Mouse (Mus musculus) frontal cortex, adult 2 months (tissue): ENCODE results near the gene Gm3012. TPM values are rescaled to one million over a fixed set of nuclear protein-coding genes. Genes with fewer than 3 reads are reported as not detected.
"Not testable (repeated sequence)": the region's sequence is repeated elsewhere in the genome, so short reads cannot be mapped to it uniquely, and the experiment has no call there.

Source experiments
- DNase-seq, 2 experiments: peaks; one replicate each; pipeline ENCODE4 v3.0.0; 2022; ENCODE audit warnings: low spot score in 1 of 2; ENCODE audit errors: extremely low spot score in 1 of 2
- polyA plus RNA-seq: library from polyadenylated mRNA; depleted of rRNA; stranded (reverse); fragments of >200 nt; gene quantifications from 2 replicates; pipeline ENCODE4 v1.2.3, GENCODE M21; 2012; rRNA removed

The Gm3012 gene
- not detected in 2 replicates for polyA plus RNA-seq

DNA sequence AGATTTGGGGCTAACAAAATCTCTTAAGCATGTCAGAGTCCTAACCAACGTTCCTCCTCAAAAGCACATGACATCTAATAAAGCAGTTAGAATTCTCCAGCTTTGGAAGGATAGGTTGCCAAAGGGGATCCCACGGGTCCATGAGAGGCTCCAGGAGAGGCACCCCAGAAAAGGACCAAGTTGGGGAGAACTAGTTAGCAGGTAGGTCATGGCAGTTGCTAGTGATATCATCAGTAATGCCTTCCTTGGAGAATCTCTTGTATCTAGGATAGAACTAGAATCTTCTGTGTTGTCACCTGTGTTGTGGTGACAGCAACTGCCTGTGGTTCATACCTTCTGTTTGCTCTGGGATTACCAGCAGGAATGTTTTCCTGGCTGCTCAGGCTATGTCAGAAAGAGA is at the start of gene Gm3012:
Gene Gm3012 (plus strand): TSS at position 301 of the 400 bp plus-strand sequence.
- DNase-seq, result not testable (repeated sequence)

DNA sequence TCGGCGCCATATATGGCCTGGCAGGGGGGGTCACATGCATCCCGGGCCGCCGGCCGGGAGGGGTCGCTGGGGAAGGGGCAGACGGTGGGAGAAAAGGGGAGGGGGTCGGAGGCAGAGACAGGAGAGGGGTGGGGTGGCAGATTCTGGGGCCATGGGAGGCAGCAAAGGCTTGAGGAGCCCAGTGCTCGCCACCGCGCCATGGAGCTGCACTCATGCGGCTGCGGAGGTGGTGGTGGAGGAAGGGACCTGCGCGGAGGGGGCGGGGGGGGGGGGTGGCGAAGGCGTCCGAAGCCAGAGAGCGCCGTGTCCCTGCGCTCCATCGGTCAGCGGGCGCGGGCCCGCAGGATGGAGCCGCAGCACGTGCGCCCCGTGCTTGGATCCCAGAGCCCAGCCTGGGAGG is 17.4 kb downstream of the Gm3012 start, which contains the start of gene Gm3020:
Gene Gm3020 (plus strand): TSS at position 301 of the 400 bp plus-strand sequence.
- not testable (repeated sequence) for DNase-seq

DNA sequence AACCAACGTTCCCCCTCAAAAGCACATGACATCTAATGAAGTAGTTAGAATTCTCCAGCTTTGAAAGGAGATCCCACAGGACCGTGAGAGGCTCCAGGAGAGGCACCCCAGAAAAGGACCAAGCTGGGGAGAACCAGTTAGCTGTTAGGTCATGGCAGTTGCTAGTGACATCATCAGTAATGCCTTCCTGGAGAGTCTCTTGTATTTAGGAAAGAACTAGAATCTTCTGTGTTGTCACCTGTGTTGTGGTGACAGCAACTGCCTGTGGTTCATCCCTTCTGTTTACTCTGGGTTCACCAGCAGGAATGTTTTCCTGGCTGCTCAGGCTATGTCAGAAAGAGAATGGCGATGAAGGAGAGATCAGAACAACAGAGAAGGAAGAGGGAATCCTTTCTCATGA is 54.2 kb downstream of the Gm3012 start, which contains the start of gene Gm3043:
Gene Gm3043 (plus strand): TSS at position 301 of the 400 bp plus-strand sequence.
- DNase-seq, result not testable (repeated sequence)

Other genes starting within 250 kb of the Gm3012 start
- not detected in 2 replicates for gene Gm10413, start 239.4 kb upstream of the Gm3012 start, polyA plus RNA-seq
- 0.95 and 1.3 TPM in 2 replicates for gene Gm10409, start 221.9 kb upstream of the Gm3012 start, polyA plus RNA-seq
- gene Gm3005, start 206.4 kb upstream of the Gm3012 start, polyA plus RNA-seq, result 1.3 and 1.5 TPM in 2 replicates
- gene Gm10408, start 185.1 kb upstream of the Gm3012 start, polyA plus RNA-seq, result not detected in 2 replicates
- 0.95 and 1.3 TPM in 2 replicates for gene Gm3020, start 17.5 kb downstream of the Gm3012 start, polyA plus RNA-seq
- gene Gm3043, start 54.3 kb downstream of the Gm3012 start, polyA plus RNA-seq, result not detected in 2 replicates
- gene Gm3002, start 175.6 kb downstream of the Gm3012 start, polyA plus RNA-seq, result 1.4 TPM in 2 replicates
- gene Gm3033, start 211.7 kb downstream of the Gm3012 start, polyA plus RNA-seq, result not detected in 2 replicates
- gene Gm2916, start 249.7 kb downstream of the Gm3012 start, polyA plus RNA-seq, result 0.29 and 0.30 TPM in 2 replicates